Mouse (Mus musculus): ENCODE results near the gene Dio1. TPM values are rescaled to one million over a fixed set of nuclear protein-coding genes. Genes with fewer than 3 reads are reported as not detected.

Dio1 gene
- total RNA-seq, 2 experiments from 2014 or later = not detected

- no peak overlapping the region for H3K27ac ChIP-seq
- intact Hi-C loops (cut with DNase I) = no loop called here
- no peak for TF ChIP-seq CTCF (IDR thresholded peaks at IDR 0.05)
- DNase-seq (ENCODE audit: extremely low spot score in 1 of 2, low spot score in 2 of 2) = no peak
- H3K4me3 ChIP-seq = no peak overlapping the region
Measured at GRCm38 (mm10) chr4:107260001-107260400, 47.0 kb downstream of the Dio1 start.

GRCm38 (mm10) chr4:107254414-107254813 lies 52.6 kb downstream of the Dio1 start:
- intact Hi-C loops (cut with DNase I) = loop anchor here (5.0 kb wide), 2 partner anchors 72 to 398 kb away; no protein-coding TSS in a partner anchor
- Histone ChIP-seq H3K4me3 (peak overlapping the region; percentile 78), H3K27ac (peak overlapping the region; percentile 91)
- DNase-seq (ENCODE audit: extremely low spot score in 1 of 2, low spot score in 2 of 2) = no peak
- no peak for TF ChIP-seq CTCF (IDR thresholded peaks at IDR 0.05)

GRCm38 (mm10) chr4:107253125-107254091 lies 53.6 kb downstream of the Dio1 start, which contains the start of the genes Lrrc42 and Hspb11:
Gene Lrrc42 (minus strand): TSS chr4:107253532.
Gene Hspb11 (plus strand): TSS chr4:107253593.
- Histone ChIP-seq H3K27ac (peak within 1 kb of the TSS; percentile 91), H3K4me3 (peak within 1 kb of the TSS; percentile 78)
- DNase-seq (ENCODE audit: extremely low spot score in 1 of 2, low spot score in 2 of 2) = peak; percentile 91
- intact Hi-C loops (cut with DNase I) = loop anchor here (1.0 to 5.0 kb wide), 3 partner anchors 61 to 399 kb away; partner anchors contain the start of gene Yipf1
- no peak; the same call in 1 of the 2 replicates for TF ChIP-seq CTCF (IDR thresholded peaks at IDR 0.05)

- Histone ChIP-seq H3K4me3 (peak overlapping the region; percentile 78), H3K27ac (peak overlapping the region; percentile 79; the same call in 1 of the 2 replicates)
- TF ChIP-seq CTCF (IDR thresholded peaks at IDR 0.05) = no peak
- DNase-seq (ENCODE audit: extremely low spot score in 1 of 2, low spot score in 2 of 2) = no peak
- intact Hi-C loops (cut with DNase I) = loop anchor here (5.0 kb wide), 2 partner anchors 70 to 400 kb away; no protein-coding TSS in a partner anchor
Measured at GRCm38 (mm10) chr4:107252522-107252921, 54.4 kb downstream of the Dio1 start.

- Histone ChIP-seq H3K4me3 (no peak overlapping the region), H3K27ac (no peak overlapping the region)
- intact Hi-C loops (cut with DNase I) = loop anchor here (1.0 to 5.0 kb wide), 3 partner anchors 68 to 402 kb away; no protein-coding TSS in a partner anchor
- peak; percentile 71 for TF ChIP-seq CTCF (IDR thresholded peaks at IDR 0.05)
- peak in 1 of 2 experiments; percentile 26 for DNase-seq (ENCODE audit: extremely low spot score in 1 of 2, low spot score in 2 of 2)
Measured at GRCm38 (mm10) chr4:107250494-107250893, 56.5 kb downstream of the Dio1 start.

GRCm38 (mm10) chr4:107249471-107249870 lies 57.5 kb downstream of the Dio1 start:
- intact Hi-C loops (cut with DNase I) = no loop called here
- no peak overlapping the region for H3K4me3 ChIP-seq
- peak in 1 of 2 experiments; percentile 23 for DNase-seq (ENCODE audit: extremely low spot score in 1 of 2, low spot score in 2 of 2)
- no peak for TF ChIP-seq CTCF (IDR thresholded peaks at IDR 0.05)
- no peak overlapping the region for H3K27ac ChIP-seq

- no peak overlapping the region for H3K4me3 ChIP-seq
- DNase-seq (ENCODE audit: extremely low spot score in 1 of 2, low spot score in 2 of 2) = no peak
- intact Hi-C loops (cut with DNase I) = no loop called here
- no peak overlapping the region for H3K27ac ChIP-seq
- no peak for TF ChIP-seq CTCF (IDR thresholded peaks at IDR 0.05)
Measured at GRCm38 (mm10) chr4:107248061-107248460, 58.9 kb downstream of the Dio1 start.

GRCm38 (mm10) chr4:107247110-107247509 lies 59.9 kb downstream of the Dio1 start:
- intact Hi-C loops (cut with DNase I) = no loop called here
- H3K4me3 ChIP-seq = no peak overlapping the region
- no peak for TF ChIP-seq CTCF (IDR thresholded peaks at IDR 0.05)
- DNase-seq (ENCODE audit: extremely low spot score in 1 of 2, low spot score in 2 of 2) = no peak
- no peak overlapping the region for H3K27ac ChIP-seq

- intact Hi-C loops (cut with DNase I) = no loop called here
- no peak for TF ChIP-seq CTCF (IDR thresholded peaks at IDR 0.05)
- Histone ChIP-seq H3K4me3 (no peak overlapping the region), H3K27ac (no peak overlapping the region)
- DNase-seq (ENCODE audit: extremely low spot score in 1 of 2, low spot score in 2 of 2) = no peak
Measured at GRCm38 (mm10) chr4:107246040-107246439, 60.9 kb downstream of the Dio1 start.

- no peak overlapping the region for H3K27ac ChIP-seq
- no peak for TF ChIP-seq CTCF (IDR thresholded peaks at IDR 0.05)
- no peak overlapping the region for H3K4me3 ChIP-seq
- intact Hi-C loops (cut with DNase I) = no loop called here
- DNase-seq (ENCODE audit: extremely low spot score in 1 of 2, low spot score in 2 of 2) = no peak
Measured at GRCm38 (mm10) chr4:107245368-107245767, 61.6 kb downstream of the Dio1 start.

- TF ChIP-seq CTCF (IDR thresholded peaks at IDR 0.05) = no peak
- DNase-seq (ENCODE audit: extremely low spot score in 1 of 2, low spot score in 2 of 2) = no peak
- intact Hi-C loops (cut with DNase I) = no loop called here
- peak overlapping the region; percentile 40 for H3K27ac ChIP-seq
- H3K4me3 ChIP-seq = no peak overlapping the region
Measured at GRCm38 (mm10) chr4:107243365-107244333, 63.3 kb downstream of the Dio1 start.

Other genes starting within 250 kb of the Dio1 start
- 10 to 100 TPM; 56.3 to 64.9 TPM for gene Mrpl37, start 240.3 kb downstream of the Dio1 start, total RNA-seq (2021)
- gene Cyb5rl, start 240.2 kb downstream of the Dio1 start, total RNA-seq (2021) = 1 to 10 TPM; 7.4 to 8.8 TPM
- not detected for gene Cdcp2, start 210.3 kb downstream of the Dio1 start, total RNA-seq (2021)
- 100 to 1,000 TPM; 217 to 233 TPM for gene Tmem59, start 128.8 kb downstream of the Dio1 start, total RNA-seq (2021)
- gene Tceanc2, start 128.1 kb downstream of the Dio1 start, total RNA-seq (2021) = 10 to 100 TPM; 13.9 to 16.1 TPM
- not detected for gene Ldlrad1, start 98.0 kb downstream of the Dio1 start, total RNA-seq (2021)
- gene Lrrc42, start 53.6 kb downstream of the Dio1 start, total RNA-seq (2021) = 10 to 100 TPM; 29.8 to 33.4 TPM
- 10 to 100 TPM; 13.9 to 17.7 TPM for gene Hspb11, start 53.6 kb downstream of the Dio1 start, total RNA-seq (2021)
- 10 to 100 TPM; 40.3 to 44.4 TPM for gene Yipf1, start 7.2 kb upstream of the Dio1 start, total RNA-seq (2021)
- 1 to 10 TPM; 9.6 to 10.0 TPM for gene Ndc1, start 60.6 kb upstream of the Dio1 start, total RNA-seq (2021)
- gene Glis1, start 127.4 kb upstream of the Dio1 start, total RNA-seq (2021) = 1 to 10 TPM; 1.5 to 2.9 TPM

All from left cerebral cortex, adult 2 months (tissue).